Mouse (Mus musculus): ENCODE data around the gene Vwa5b2. TPM values are rescaled to one million over a fixed set of nuclear protein-coding genes. Genes with fewer than 3 reads are reported as not detected.
A peak's percentile ranks its signal among the peaks of the same experiment; 100 is the strongest.

Vwa5b2 gene
- polyA plus RNA-seq, 1 experiment, result 0.04 TPM

- Histone ChIP-seq H3K36me3 (ENCODE audit: control insufficient read depth, insufficient read depth) (no peaks in the 10 kb centered on the region), H3K4me2 (ENCODE audit: low read depth) (peak overlapping the region; percentile 99), H3K79me2 (ENCODE audit: control insufficient read depth, insufficient read depth) (no peaks in the 10 kb centered on the region), H3K27me3 (ENCODE audit: control insufficient read depth, insufficient read depth, insufficient read length) (no peaks in the 10 kb centered on the region), H3ac (ENCODE audit: control insufficient read depth, insufficient read length) (peak overlapping the region; percentile 66), H3K4me3 (peak overlapping the region; percentile 43)
- TF ChIP-seq MAX (IDR thresholded peaks at IDR 0.05; ENCODE audit: low read depth) (no peak), MYOD1 (IDR thresholded peaks at IDR 0.05; ENCODE audit: control insufficient read depth in 1 of 3, insufficient read length in 2 of 3, low read depth in 2 of 3) (no peak), POLR2AphosphoS2 (IDR thresholded peaks at IDR 0.05; ENCODE audit: insufficient read length, low read depth) (peak; percentile 55), TCF12 (IDR thresholded peaks at IDR 0.05; ENCODE audit: insufficient read depth, poor library complexity, severe bottlenecking) (no peak), CEBPB (IDR thresholded peaks at IDR 0.05; ENCODE audit: insufficient read depth, poor library complexity, severe bottlenecking) (peak; percentile 84)
These were observed 32.9 kb downstream of the Vwa5b2 start for GRCm38 (mm10) chr16:20621991-20622685.

- TF ChIP-seq POLR2AphosphoS2 (IDR thresholded peaks at IDR 0.05; ENCODE audit: insufficient read length, low read depth), result no peak
- TF ChIP-seq MYOG (IDR thresholded peaks at IDR 0.05; ENCODE audit: control insufficient read depth in 1 of 3, insufficient read depth in 1 of 3, insufficient read length in 2 of 3, low read depth in 2 of 3), result no peak
- no peak for TF ChIP-seq REST (IDR thresholded peaks at IDR 0.05; ENCODE audit: insufficient read depth, insufficient read length)
- no peak for TF ChIP-seq POLR2A (IDR thresholded peaks at IDR 0.05; ENCODE audit: insufficient read length, low read depth)
- no peak for TF ChIP-seq USF1 (IDR thresholded peaks at IDR 0.05; ENCODE audit: low read depth)
- TF ChIP-seq TCF12 (IDR thresholded peaks at IDR 0.05; ENCODE audit: insufficient read depth, poor library complexity, severe bottlenecking), result no peak
- TF ChIP-seq E2F4 (IDR thresholded peaks at IDR 0.05; ENCODE audit: insufficient read depth), result no peak
- TF ChIP-seq SRF (IDR thresholded peaks at IDR 0.05; ENCODE audit: control insufficient read depth, insufficient read length, low read depth), result no peak
- TF ChIP-seq CEBPB (IDR thresholded peaks at IDR 0.05; ENCODE audit: insufficient read depth, poor library complexity, severe bottlenecking), result no peak
- no peak for TF ChIP-seq MAX (IDR thresholded peaks at IDR 0.05; ENCODE audit: low read depth)
- no peak for TF ChIP-seq MYOD1 (IDR thresholded peaks at IDR 0.05; ENCODE audit: control insufficient read depth in 1 of 3, insufficient read length in 2 of 3, low read depth in 2 of 3)
- no peak overlapping the region for H3K4me3 ChIP-seq
- H3K79me2 ChIP-seq (ENCODE audit: control insufficient read depth, insufficient read depth), result no peaks in the 10 kb centered on the region
- H3K4me2 ChIP-seq (ENCODE audit: low read depth), result no peak overlapping the region
- H3K27me3 ChIP-seq (ENCODE audit: control insufficient read depth, insufficient read depth, insufficient read length), result no peaks in the 10 kb centered on the region
- no peaks in the 10 kb centered on the region for H3K36me3 ChIP-seq (ENCODE audit: control insufficient read depth, insufficient read depth)
- H3ac ChIP-seq (ENCODE audit: control insufficient read depth, insufficient read length), result no peak overlapping the region
These were observed 33.9 kb downstream of the Vwa5b2 start for GRCm38 (mm10) chr16:20623211-20623610.

- no peak for TF ChIP-seq POLR2AphosphoS2 (IDR thresholded peaks at IDR 0.05; ENCODE audit: insufficient read length, low read depth)
- TF ChIP-seq POLR2A (IDR thresholded peaks at IDR 0.05; ENCODE audit: insufficient read length, low read depth), result no peak
- TF ChIP-seq E2F4 (IDR thresholded peaks at IDR 0.05; ENCODE audit: insufficient read depth), result no peak
- TF ChIP-seq MAX (IDR thresholded peaks at IDR 0.05; ENCODE audit: low read depth), result no peak
- no peak for TF ChIP-seq MYOG (IDR thresholded peaks at IDR 0.05; ENCODE audit: control insufficient read depth in 1 of 3, insufficient read depth in 1 of 3, insufficient read length in 2 of 3, low read depth in 2 of 3)
- TF ChIP-seq TCF12 (IDR thresholded peaks at IDR 0.05; ENCODE audit: insufficient read depth, poor library complexity, severe bottlenecking), result no peak
- TF ChIP-seq TCF3 (IDR thresholded peaks at IDR 0.05; ENCODE audit: insufficient read length, low read depth), result no peak
- TF ChIP-seq REST (IDR thresholded peaks at IDR 0.05; ENCODE audit: insufficient read depth, insufficient read length), result no peak
- Histone ChIP-seq H3ac (ENCODE audit: control insufficient read depth, insufficient read length) (no peak overlapping the region), H3K4me3 (peak overlapping the region; percentile 34), H3K36me3 (ENCODE audit: control insufficient read depth, insufficient read depth) (no peaks in the 10 kb centered on the region), H3K27me3 (ENCODE audit: control insufficient read depth, insufficient read depth, insufficient read length) (no peaks in the 10 kb centered on the region), H3K4me2 (ENCODE audit: low read depth) (peak overlapping the region; percentile 78), H3K79me2 (ENCODE audit: control insufficient read depth, insufficient read depth) (no peaks in the 10 kb centered on the region)
These were observed 39.7 kb downstream of the Vwa5b2 start for GRCm38 (mm10) chr16:20628871-20629391.

- Histone ChIP-seq H3K36me3 (ENCODE audit: control insufficient read depth, insufficient read depth) (no peaks in the 10 kb centered on the region), H3K79me2 (ENCODE audit: control insufficient read depth, insufficient read depth) (no peaks in the 10 kb centered on the region), H3K4me2 (ENCODE audit: low read depth) (peak within 1 kb of the TSS; percentile 78), H3K4me3 (peak within 1 kb of the TSS; percentile 34), H3ac (ENCODE audit: control insufficient read depth, insufficient read length) (no peak within 1 kb of the TSS), H3K27me3 (ENCODE audit: control insufficient read depth, insufficient read depth, insufficient read length) (no peaks in the 10 kb centered on the region)
- TF ChIP-seq POLR2A (IDR thresholded peaks at IDR 0.05; ENCODE audit: insufficient read length, low read depth) (peak; percentile 64), POLR2AphosphoS2 (IDR thresholded peaks at IDR 0.05; ENCODE audit: insufficient read length, low read depth) (peak; percentile 38), USF1 (IDR thresholded peaks at IDR 0.05; ENCODE audit: low read depth) (no peak)
These were observed 40.7 kb downstream of the Vwa5b2 start, which contains the start of gene Ece2 for GRCm38 (mm10) chr16:20629731-20630634. Ece2 (plus strand) TSS chr16:20629828.

GRCm38 (mm10) chr16:20637410-20637809, 48.1 kb downstream of the Vwa5b2 start:
- Histone ChIP-seq H3K79me2 (ENCODE audit: control insufficient read depth, insufficient read depth) (no peaks in the 10 kb centered on the region), H3K27me3 (ENCODE audit: control insufficient read depth, insufficient read depth, insufficient read length) (no peaks in the 10 kb centered on the region), H3K4me3 (no peak overlapping the region), H3K36me3 (ENCODE audit: control insufficient read depth, insufficient read depth) (no peaks in the 10 kb centered on the region), H3ac (ENCODE audit: control insufficient read depth, insufficient read length) (no peak overlapping the region), H3K4me2 (ENCODE audit: low read depth) (no peak overlapping the region)
- no peak for TF ChIP-seq TCF3 (IDR thresholded peaks at IDR 0.05; ENCODE audit: insufficient read length, low read depth)
- TF ChIP-seq MYOD1 (IDR thresholded peaks at IDR 0.05; ENCODE audit: control insufficient read depth in 1 of 3, insufficient read length in 2 of 3, low read depth in 2 of 3), result no peak
- no peak for TF ChIP-seq MYOG (IDR thresholded peaks at IDR 0.05; ENCODE audit: control insufficient read depth in 1 of 3, insufficient read depth in 1 of 3, insufficient read length in 2 of 3, low read depth in 2 of 3)
- no peak for TF ChIP-seq MAX (IDR thresholded peaks at IDR 0.05; ENCODE audit: low read depth)
- TF ChIP-seq REST (IDR thresholded peaks at IDR 0.05; ENCODE audit: insufficient read depth, insufficient read length), result no peak
- no peak for TF ChIP-seq E2F4 (IDR thresholded peaks at IDR 0.05; ENCODE audit: insufficient read depth)
- no peak for TF ChIP-seq TCF12 (IDR thresholded peaks at IDR 0.05; ENCODE audit: insufficient read depth, poor library complexity, severe bottlenecking)
- no peak for TF ChIP-seq POLR2AphosphoS2 (IDR thresholded peaks at IDR 0.05; ENCODE audit: insufficient read length, low read depth)
- no peak for TF ChIP-seq POLR2A (IDR thresholded peaks at IDR 0.05; ENCODE audit: insufficient read length, low read depth)
- TF ChIP-seq SRF (IDR thresholded peaks at IDR 0.05; ENCODE audit: control insufficient read depth, insufficient read length, low read depth), result no peak
- no peak for TF ChIP-seq CEBPB (IDR thresholded peaks at IDR 0.05; ENCODE audit: insufficient read depth, poor library complexity, severe bottlenecking)
- TF ChIP-seq USF1 (IDR thresholded peaks at IDR 0.05; ENCODE audit: low read depth), result no peak
